Mouse (Mus musculus) midbrain, embryonic 15.5 days (tissue): ENCODE results near the gene Stt3a. TPM values are rescaled to one million over a fixed set of nuclear protein-coding genes. Genes with fewer than 3 reads are reported as not detected.

Source experiments
- ATAC-seq: fragments of 200-750 bp; cut with Nextera tagmentation; replicated peaks from 2 replicates; pipeline ENCODE4 v1.8.0; 2017; ENCODE audit warnings: moderate TSS enrichment
- H3K27ac ChIP-seq: fragments of 300-500 bp; sonication (generic); 2 replicates; pipeline ENCODE4 v1.5.1; 2015; ENCODE audit warnings: mild to moderate bottlenecking, inconsistent platforms
- H3K27me3 ChIP-seq: fragments of 300-500 bp; sonication (generic); replicated peaks from 2 replicates; pipeline ENCODE4 v1.6.1; 2015; ENCODE audit warnings: inconsistent platforms
- H3K36me3 ChIP-seq: fragments of 300-500 bp; sonication (generic); replicated peaks from 2 replicates; pipeline ENCODE4 v1.6.1; 2015; ENCODE audit warnings: inconsistent platforms
- H3K4me1 ChIP-seq: fragments of 300-500 bp; sonication (generic); 2 replicates; pipeline ENCODE4 v1.6.1; 2015; ENCODE audit warnings: inconsistent platforms
- H3K4me2 ChIP-seq: fragments of 300-500 bp; sonication (generic); 2 replicates; pipeline ENCODE4 v1.6.1; 2015; ENCODE audit warnings: inconsistent platforms, mild to moderate bottlenecking, moderate library complexity
- H3K4me3 ChIP-seq: fragments of 300-500 bp; sonication (generic); 2 replicates; pipeline ENCODE4 v1.5.1; 2015; ENCODE audit warnings: mild to moderate bottlenecking, inconsistent platforms
- H3K9ac ChIP-seq: fragments of 300-500 bp; sonication (generic); 2 replicates; pipeline ENCODE4 v1.6.1; 2015; ENCODE audit warnings: mild to moderate bottlenecking, inconsistent platforms
- H3K9me3 ChIP-seq: fragments of 300-500 bp; sonication (generic); 2 replicates; pipeline ENCODE4 v1.6.1; 2016; ENCODE audit warnings: inconsistent platforms
- WGBS: fragments of 180-500 bp; shearing (Covaris S2); methylation state at CpG from one replicate; pipeline ENCODE4 v1.1.7; 2015; ENCODE audit warnings: mixed read lengths; 5-methylcytosine and 5-hydroxymethylcytosine counted together
- polyA plus RNA-seq: library from polyadenylated mRNA; unstranded; fragments of >200 nt; fragmentation: Nextera tagmentation; extraction: Ambion mirVana; gene quantifications from 2 replicates; pipeline ENCODE4 v1.2.1, GENCODE M21; 2015

Gene Stt3a
- polyA plus RNA-seq, 1 experiment from 2014 or later: 93.4 TPM

GRCm38 (mm10) chr9:36692920-36693319 lies 74.6 kb downstream of the Stt3a start, which contains the start of gene Acrv1:
Acrv1 (plus strand) TSS chr9:36693220.
- Histone ChIP-seq H3K27me3 (no peaks in the 10 kb centered on the region), H3K9ac (no peak within 1 kb of the TSS), H3K36me3 (no peaks in the 10 kb centered on the region), H3K27ac (no peak within 1 kb of the TSS), H3K4me3 (no peak within 1 kb of the TSS), H3K4me1 (no peaks in the 10 kb centered on the region), H3K9me3 (no peaks in the 10 kb centered on the region), H3K4me2 (no peak within 1 kb of the TSS)
- ATAC-seq: no peak
- WGBS: 63% methylated on average over 1 of the region's 1 CpGs

- H3K27me3 ChIP-seq: no peaks in the 10 kb centered on the region
- ATAC-seq: no peak
- no peak overlapping the region for H3K9ac ChIP-seq
- H3K27ac ChIP-seq: no peak overlapping the region
- H3K4me2 ChIP-seq: no peak overlapping the region
- no peaks in the 10 kb centered on the region for H3K9me3 ChIP-seq
- H3K4me3 ChIP-seq: no peak overlapping the region
- no peaks in the 10 kb centered on the region for H3K4me1 ChIP-seq
- no peaks in the 10 kb centered on the region for H3K36me3 ChIP-seq
These were observed 80.2 kb downstream of the Stt3a start for GRCm38 (mm10) chr9:36687329-36687728.

- Histone ChIP-seq H3K4me1 (no peaks in the 10 kb centered on the region), H3K4me3 (no peak overlapping the region), H3K9me3 (no peaks in the 10 kb centered on the region), H3K27ac (no peak overlapping the region), H3K36me3 (no peaks in the 10 kb centered on the region), H3K27me3 (no peaks in the 10 kb centered on the region), H3K9ac (no peak overlapping the region), H3K4me2 (no peak overlapping the region)
- no peak for ATAC-seq
- 76% methylated on average over 2 of the region's 2 CpGs for WGBS
These were observed 86.1 kb downstream of the Stt3a start for GRCm38 (mm10) chr9:36681424-36681823.

Other genes starting within 250 kb of the Stt3a start
- not detected in 2 replicates for gene Gm5615, start 225.7 kb downstream of the Stt3a start, polyA plus RNA-seq
- not detected in 2 replicates for gene Gm17689, start 185.0 kb downstream of the Stt3a start, polyA plus RNA-seq
- gene A630095E13Rik, start 124.3 kb downstream of the Stt3a start, polyA plus RNA-seq: not detected in 2 replicates
- gene Acrv1, start 74.5 kb downstream of the Stt3a start, polyA plus RNA-seq: not detected in 2 replicates
- 8.4 and 9.1 TPM in 2 replicates for gene Chek1, start 40.6 kb downstream of the Stt3a start, polyA plus RNA-seq
- gene Ei24, start 29.7 kb upstream of the Stt3a start, polyA plus RNA-seq: 113 and 115 TPM in 2 replicates
- 586 and 588 TPM in 2 replicates for gene Fez1, start 54.2 kb upstream of the Stt3a start, polyA plus RNA-seq